Mouse (Mus musculus) stomach, embryonic 14.5 days (tissue): Measurements from ENCODE around the gene Gm20388. TPM values are rescaled to one million over a fixed set of nuclear protein-coding genes. Genes with fewer than 3 reads are reported as not detected.

Experiments
- ATAC-seq: fragments of 200-750 bp; cut with Nextera tagmentation; 2 replicates; pipeline ENCODE4 v1.8.0; 2017; ENCODE audit warnings: low read depth, moderate TSS enrichment; ENCODE audit not compliant: insufficient number of reproducible peaks, insufficient read depth, low FRiP score
- H3K27ac ChIP-seq: fragments of 300-500 bp; sonication (generic); 2 replicates; pipeline ENCODE4 v1.5.1; 2014; ENCODE audit warnings: mild to moderate bottlenecking, low read length, moderate library complexity, mixed read lengths
- H3K27me3 ChIP-seq: fragments of 300-500 bp; sonication (generic); 2 replicates; pipeline ENCODE4 v1.6.1; 2014; ENCODE audit warnings: low read length, control low read depth, mixed read lengths; ENCODE audit not compliant: control insufficient read depth, insufficient read depth
- H3K36me3 ChIP-seq: fragments of 300-500 bp; sonication (generic); 2 replicates; pipeline ENCODE4 v1.6.1; 2014; ENCODE audit warnings: mild to moderate bottlenecking, control low read depth, low read length, moderate library complexity, mixed read lengths; ENCODE audit not compliant: control insufficient read depth, insufficient read depth
- H3K4me1 ChIP-seq: fragments of 300-500 bp; sonication (generic); 2 replicates; pipeline ENCODE4 v1.6.1; 2014; ENCODE audit warnings: low read length, control low read depth, mixed read lengths; ENCODE audit not compliant: control insufficient read depth, insufficient read depth
- H3K4me2 ChIP-seq: fragments of 300-500 bp; sonication (generic); replicated peaks from 2 replicates; pipeline ENCODE4 v1.6.1; 2014; ENCODE audit warnings: low read depth, low read length, control low read depth
- H3K4me3 ChIP-seq: fragments of 300-500 bp; sonication (generic); 2 replicates; pipeline ENCODE4 v1.5.1; 2014; ENCODE audit warnings: low read depth, low read length, control low read depth
- H3K9ac ChIP-seq: fragments of 300-500 bp; sonication (generic); replicated peaks from 2 replicates; pipeline ENCODE4 v1.6.1; 2014; ENCODE audit warnings: low read depth, mild to moderate bottlenecking, control low read depth, low read length, moderate library complexity, mixed read lengths
- H3K9me3 ChIP-seq: fragments of 300-500 bp; sonication (generic); 2 replicates; pipeline ENCODE4 v1.6.1; 2016; ENCODE audit warnings: low read depth, low read length, control low read depth; ENCODE audit not compliant: control insufficient read depth
- WGBS: fragments of 180-500 bp; shearing (Covaris S2); extraction: QIAGEN DNeasy Blood & Tissue Kit; methylation state at CpG from one replicate; pipeline ENCODE4 v1.1.7; 2014; 5-methylcytosine and 5-hydroxymethylcytosine counted together
- polyA plus RNA-seq: library from polyadenylated mRNA; unstranded; fragments of >200 nt; fragmentation: Nextera tagmentation; extraction: Ambion mirVana; gene quantifications from 2 replicates; pipeline ENCODE4 v1.2.1, GENCODE M21; 2014

The Gm20388 gene
- polyA plus RNA-seq, 1 experiment from 2014 or later: 11.4 TPM

DNA sequence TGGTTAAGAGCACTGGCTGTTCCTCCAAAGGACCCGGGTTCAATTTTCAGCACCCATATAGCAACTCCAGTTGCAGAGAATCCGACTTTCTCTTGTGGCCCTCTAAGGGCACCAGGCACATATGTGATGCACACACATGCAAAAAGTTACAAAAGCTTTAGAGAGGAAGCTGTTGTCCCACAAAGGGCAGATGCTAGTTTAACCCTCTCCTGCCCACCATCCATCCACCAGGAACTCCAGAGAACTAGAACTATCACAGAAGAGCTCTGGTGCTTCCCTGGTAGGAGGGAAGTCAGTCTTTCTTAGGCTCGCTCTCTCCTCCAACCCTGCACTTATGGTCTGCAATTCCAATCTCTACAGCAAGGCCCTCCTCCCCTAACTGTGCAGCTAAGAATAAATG lies 3082.4 kb downstream of the Gm20388 start:
- Histone ChIP-seq H3K4me1 (peaks cover 13% of the 10 kb centered on the region), H3K9me3 (no peaks in the 10 kb centered on the region), H3K9ac (no peak overlapping the region), H3K27me3 (no peaks in the 10 kb centered on the region), H3K36me3 (no peaks in the 10 kb centered on the region), H3K4me3 (no peak overlapping the region), H3K4me2 (no peak overlapping the region), H3K27ac (no peak overlapping the region)
- ATAC-seq: no peak
- 80% methylated on average over 3 of the region's 3 CpGs for WGBS

DNA sequence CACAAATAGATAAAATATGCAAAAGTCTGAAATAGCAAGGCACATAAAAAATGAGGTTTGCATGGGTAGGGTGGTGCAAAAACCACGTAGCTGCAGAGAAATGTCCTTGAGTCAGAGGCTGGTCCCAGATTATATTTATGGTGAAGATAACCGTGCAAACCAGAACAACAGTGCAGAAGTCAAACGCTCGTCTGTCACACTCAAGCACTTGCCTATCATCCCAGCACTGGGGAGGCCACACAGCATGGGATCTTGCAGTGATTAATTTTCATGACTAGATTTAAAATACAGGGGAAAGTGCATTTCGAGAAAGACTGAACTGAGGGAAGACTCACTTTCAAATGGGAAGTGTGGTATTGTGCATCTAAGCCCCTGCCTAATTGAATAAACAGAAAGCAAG lies 3083.1 kb downstream of the Gm20388 start:
- Histone ChIP-seq H3K4me3 (no peak overlapping the region), H3K9ac (no peak overlapping the region), H3K4me1 (peaks cover 12% of the 10 kb centered on the region), H3K36me3 (no peaks in the 10 kb centered on the region), H3K27ac (no peak overlapping the region), H3K27me3 (no peaks in the 10 kb centered on the region), H3K4me2 (no peak overlapping the region), H3K9me3 (no peaks in the 10 kb centered on the region)
- ATAC-seq: no peak
- WGBS: 62% methylated on average over 5 of the region's 5 CpGs

- Histone ChIP-seq H3K9ac (no peak overlapping the region), H3K36me3 (no peaks in the 10 kb centered on the region), H3K27me3 (no peaks in the 10 kb centered on the region), H3K4me2 (no peak overlapping the region), H3K9me3 (no peaks in the 10 kb centered on the region), H3K4me1 (peaks cover 9% of the 10 kb centered on the region), H3K4me3 (no peak overlapping the region), H3K27ac (no peak overlapping the region)
- WGBS: 62% methylated on average over 4 of the region's 4 CpGs
- no peak for ATAC-seq
Observed at GRCm38 (mm10) chr8:122997963-122998362, 3087.3 kb downstream of the Gm20388 start.

- H3K27ac ChIP-seq: no peak overlapping the region
- no peaks in the 10 kb centered on the region for H3K27me3 ChIP-seq
- no peak for ATAC-seq
- no peaks in the 10 kb centered on the region for H3K36me3 ChIP-seq
- WGBS: 65% methylated on average over 2 of the region's 2 CpGs
- no peaks in the 10 kb centered on the region; the same call in 1 of the 2 replicates for H3K4me1 ChIP-seq
- no peaks in the 10 kb centered on the region for H3K9me3 ChIP-seq
- H3K9ac ChIP-seq: no peak overlapping the region
- no peak overlapping the region for H3K4me3 ChIP-seq
- no peak overlapping the region for H3K4me2 ChIP-seq
Observed at GRCm38 (mm10) chr8:123000311-123000710, 3089.7 kb downstream of the Gm20388 start.

DNA sequence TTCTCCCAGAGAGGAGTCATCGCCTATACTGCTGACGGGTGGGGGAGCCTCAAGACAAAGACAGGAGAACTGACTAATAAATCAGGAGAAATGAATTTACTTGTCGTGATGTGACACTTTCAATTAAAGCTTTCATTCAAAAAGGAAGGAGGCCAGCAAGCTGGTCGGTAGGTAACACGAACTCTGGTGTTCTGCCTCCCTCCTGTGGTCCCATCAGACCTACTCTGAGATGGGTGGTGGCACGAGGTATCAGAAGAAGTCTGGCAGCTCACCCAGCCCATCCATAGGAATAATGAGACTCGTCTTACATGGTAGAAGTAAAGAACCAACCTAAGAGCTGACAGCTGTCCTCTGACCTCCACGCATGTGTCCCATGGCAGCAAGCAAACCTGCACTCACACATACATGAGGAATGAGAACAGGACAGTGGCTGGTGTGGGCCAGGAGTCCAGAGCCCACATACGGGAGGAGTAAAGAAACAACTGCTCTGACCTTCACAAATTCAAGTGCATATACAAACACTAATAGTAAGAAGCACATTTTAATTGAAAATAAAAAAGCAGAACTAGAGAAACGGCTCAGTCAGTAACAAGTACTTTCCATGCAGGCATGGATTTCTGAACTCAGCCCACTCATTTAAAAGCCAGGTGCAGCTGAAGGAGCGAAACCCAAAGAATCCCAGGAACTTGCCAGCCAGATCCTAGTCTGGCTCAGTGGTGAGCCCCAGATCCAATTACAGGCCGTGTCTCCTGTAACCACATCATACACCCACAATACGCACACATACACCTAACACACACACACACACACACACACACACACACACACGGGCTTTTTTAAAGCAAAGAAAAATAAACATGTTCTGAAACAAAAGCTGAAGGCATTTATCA lies 3093.6 kb downstream of the Gm20388 start:
- no peak for ATAC-seq
- Histone ChIP-seq H3K27me3 (no peaks in the 10 kb centered on the region), H3K4me2 (no peak overlapping the region), H3K9me3 (no peaks in the 10 kb centered on the region), H3K4me1 (peaks cover 9% of the 10 kb centered on the region; the same call in 1 of the 2 replicates), H3K36me3 (no peaks in the 10 kb centered on the region), H3K9ac (no peak overlapping the region), H3K4me3 (no peak overlapping the region), H3K27ac (no peak overlapping the region)
- 52% methylated on average over 14 of the region's 14 CpGs for WGBS

DNA sequence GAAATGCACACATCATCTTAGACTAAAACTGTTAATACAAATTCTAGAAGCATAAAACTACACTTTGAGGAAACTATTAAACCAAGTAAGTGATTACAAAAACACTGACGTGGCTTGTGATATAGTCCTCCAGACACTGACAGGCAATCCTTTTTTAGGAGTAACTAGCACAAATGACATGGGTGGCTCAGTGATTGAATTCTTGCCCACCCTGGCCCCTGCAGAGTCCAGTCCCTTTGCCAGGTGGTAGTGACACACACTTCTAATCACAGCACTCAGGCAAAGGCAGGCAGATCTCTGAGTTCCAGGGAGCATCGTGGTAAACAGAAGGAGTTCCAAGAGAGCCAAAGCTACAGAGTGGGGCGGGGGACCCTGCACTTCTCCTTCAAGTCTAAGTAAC lies 3094.7 kb downstream of the Gm20388 start:
- no peak for ATAC-seq
- no peak overlapping the region for H3K27ac ChIP-seq

GRCm38 (mm10) chr8:123005805-123006204 lies 3095.2 kb downstream of the Gm20388 start:
- no peak overlapping the region for H3K27ac ChIP-seq
- 73% methylated on average over 5 of the region's 5 CpGs for WGBS
- H3K36me3 ChIP-seq: no peaks in the 10 kb centered on the region
- H3K4me3 ChIP-seq: no peak overlapping the region
- ATAC-seq: no peak
- H3K4me1 ChIP-seq: peaks cover 10% of the 10 kb centered on the region; the same call in 1 of the 2 replicates
- no peaks in the 10 kb centered on the region for H3K27me3 ChIP-seq
- H3K4me2 ChIP-seq: no peak overlapping the region
- no peak overlapping the region for H3K9ac ChIP-seq
- H3K9me3 ChIP-seq: no peaks in the 10 kb centered on the region

More for the DNA sequence above, 3094.7 kb downstream of the Gm20388 start:
- Histone ChIP-seq H3K4me3 (no peak overlapping the region), H3K4me2 (no peak overlapping the region), H3K27me3 (no peaks in the 10 kb centered on the region), H3K36me3 (no peaks in the 10 kb centered on the region), H3K9me3 (no peaks in the 10 kb centered on the region), H3K4me1 (peaks cover 9% of the 10 kb centered on the region; the same call in 1 of the 2 replicates), H3K9ac (no peak overlapping the region)
- 58% methylated on average over 3 of the region's 3 CpGs for WGBS

DNA sequence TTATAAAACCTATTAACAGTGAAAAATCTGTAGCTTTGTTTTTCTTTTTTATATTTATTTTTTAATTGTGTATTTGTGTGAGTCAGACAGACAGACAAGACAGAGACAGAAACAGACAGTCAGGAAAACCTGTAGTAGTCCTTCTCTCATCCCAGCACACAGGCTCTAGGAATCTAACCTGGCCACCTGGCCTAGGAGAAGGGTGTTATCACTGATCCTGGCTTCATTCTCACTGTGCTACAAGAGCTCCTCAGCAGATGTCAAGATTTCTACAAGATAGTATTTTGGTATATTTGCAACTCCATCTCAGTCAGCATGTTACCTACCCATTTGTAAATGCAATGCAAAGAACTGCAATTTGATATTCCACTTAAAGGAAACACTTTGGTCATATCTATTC lies 3100.7 kb downstream of the Gm20388 start:
- Histone ChIP-seq H3K36me3 (0 out of 2 replicates have a peak, but pooled peaks cover 3% of the 10 kb centered on the region), H3K9ac (no peak overlapping the region), H3K27ac (no peak overlapping the region), H3K4me1 (peaks cover 18% of the 10 kb centered on the region), H3K4me3 (no peak overlapping the region), H3K4me2 (no peak overlapping the region), H3K9me3 (no peaks in the 10 kb centered on the region), H3K27me3 (no peaks in the 10 kb centered on the region)
- ATAC-seq: no peak
